ENCODE assay signal across 13 mouse cellular contexts in genomic region chr4:54613076-54613475, GRCm38 (mm10).
DNase-seq lines count a peak whose midpoint lies in the region; ATAC-seq and TF ChIP-seq lines count a peak whose summit lies in the region.
"Had no signal": no experiment of that assay in that cellular context is flagged by ENCODE, and none has a peak within 500 bp of the region (broad histone marks: within the 10 kb centered on the region; RNA-seq: fewer than 3 reads in every experiment).

No protein-coding gene starts in this region.

- H3K36me3 ChIP-seq in forebrain, embryonic 10.5 days (replicated peaks), result no peaks in the 10 kb centered on the region
- H3K36me3 ChIP-seq in forebrain, embryonic 16.5 days (ENCODE audit: control insufficient read depth, insufficient read depth), result no peaks in the 10 kb centered on the region
- H3K36me3 ChIP-seq in hindbrain, postnatal 0 days (ENCODE audit: insufficient read depth, low read length), result no peaks in the 10 kb centered on the region
- H3K36me3 ChIP-seq in heart, embryonic 11.5 days (ENCODE audit: control insufficient read depth, insufficient read depth, low read length), result no peaks in the 10 kb centered on the region
- H3K36me3 ChIP-seq: embryonic facial prominence, embryonic 12.5 days; G1E; limb, embryonic 10.5 days had no signal

- no peaks in the 10 kb centered on the region for H3K27me3 ChIP-seq in forebrain, embryonic 10.5 days (ENCODE audit: poor library complexity, severe bottlenecking)
- H3K27me3 ChIP-seq in forebrain, embryonic 16.5 days (replicated peaks; ENCODE audit: control insufficient read depth, insufficient read depth, low read length), result no peaks in the 10 kb centered on the region
- no peaks in the 10 kb centered on the region for H3K27me3 ChIP-seq in hindbrain, postnatal 0 days (ENCODE audit: insufficient read depth, low read length)
- no peaks in the 10 kb centered on the region for H3K27me3 ChIP-seq in heart, embryonic 11.5 days (ENCODE audit: control insufficient read depth, insufficient read depth, low read length)
- H3K27me3 ChIP-seq: embryonic facial prominence, embryonic 12.5 days had no signal

- no peak for TF ChIP-seq CTCF in hindbrain, postnatal 0 days (IDR thresholded peaks at IDR 0.05; ENCODE audit: low read depth)

- peaks cover 43% of the 10 kb centered on the region for H3K4me1 ChIP-seq in forebrain, embryonic 10.5 days
- H3K4me1 ChIP-seq in forebrain, embryonic 16.5 days (replicated peaks; ENCODE audit: control insufficient read depth, insufficient read depth, low read length), result peaks cover 8% of the 10 kb centered on the region
- H3K4me1 ChIP-seq in hindbrain, postnatal 0 days (ENCODE audit: insufficient read depth, low read length), result no peaks in the 10 kb centered on the region
- no peaks in the 10 kb centered on the region for H3K4me1 ChIP-seq in heart, embryonic 11.5 days (ENCODE audit: control insufficient read depth, insufficient read depth, low read length)
- H3K4me1 ChIP-seq: embryonic facial prominence, embryonic 12.5 days had no signal

- no peak overlapping the region for H3K4me3 ChIP-seq in forebrain, embryonic 10.5 days
- H3K4me3 ChIP-seq in forebrain, embryonic 16.5 days (replicated peaks; ENCODE audit: low read length), result no peak overlapping the region
- no peak overlapping the region for H3K4me3 ChIP-seq in hindbrain, postnatal 0 days (ENCODE audit: low read length)
- H3K4me3 ChIP-seq in heart, embryonic 11.5 days (ENCODE audit: low read depth, low read length), result no peak overlapping the region
- H3K4me3 ChIP-seq: embryonic facial prominence, embryonic 12.5 days; limb, embryonic 10.5 days had no signal

- no peak overlapping the region for H3K4me2 ChIP-seq in forebrain, embryonic 16.5 days (ENCODE audit: low read length)
- no peak overlapping the region for H3K4me2 ChIP-seq in hindbrain, postnatal 0 days (ENCODE audit: low read depth, low read length)
- H3K4me2 ChIP-seq in heart, embryonic 11.5 days, result no peak overlapping the region
- H3K4me2 ChIP-seq: embryonic facial prominence, embryonic 12.5 days had no signal

- peak overlapping the region; percentile 89 for H3K27ac ChIP-seq in forebrain, embryonic 10.5 days
- H3K27ac ChIP-seq in forebrain, embryonic 16.5 days (ENCODE audit: low read length), result no peak overlapping the region
- H3K27ac ChIP-seq in hindbrain, postnatal 0 days, result no peak overlapping the region
- no peak overlapping the region for H3K27ac ChIP-seq in heart, embryonic 11.5 days (ENCODE audit: low read depth, low read length)
- H3K27ac ChIP-seq: embryonic facial prominence, embryonic 12.5 days; limb, embryonic 10.5 days had no signal

- WGBS in forebrain, embryonic 10.5 days, result 26% methylated on average over 3 of the region's 3 CpGs
- WGBS in forebrain, embryonic 16.5 days, result 23% methylated on average over 3 of the region's 3 CpGs
- 49% methylated on average over 3 of the region's 3 CpGs for WGBS in hindbrain, postnatal 0 days
- 66% methylated on average over 3 of the region's 3 CpGs for WGBS in heart, embryonic 11.5 days (ENCODE audit: insufficient replicate concordance)

- no peak for ATAC-seq in forebrain, embryonic 16.5 days
- ATAC-seq in hindbrain, postnatal 0 days, result no peak
- no peak for ATAC-seq in heart, embryonic 11.5 days (replicated peaks; ENCODE audit: insufficient number of reproducible peaks, low FRiP score, low TSS enrichment)
- ATAC-seq: liver, postnatal 0 days had no signal

- no peaks in the 10 kb centered on the region; the same call in 1 of the 2 replicates for H3K9me3 ChIP-seq in forebrain, embryonic 10.5 days
- H3K9me3 ChIP-seq in forebrain, embryonic 16.5 days (ENCODE audit: control insufficient read depth, low read length), result peaks cover 2% of the 10 kb centered on the region; the same call in 1 of the 2 replicates
- H3K9me3 ChIP-seq in hindbrain, postnatal 0 days (ENCODE audit: low read length), result no peaks in the 10 kb centered on the region
- H3K9me3 ChIP-seq in heart, embryonic 11.5 days (replicated peaks; ENCODE audit: control insufficient read depth, low read length), result no peaks in the 10 kb centered on the region
- H3K9me3 ChIP-seq: embryonic facial prominence, embryonic 12.5 days; limb, embryonic 10.5 days had no signal

- peak; percentile 40 for DNase-seq in forebrain, embryonic 10.5 days (ENCODE audit: extremely low spot score, low spot score)
- DNase-seq in retina, embryonic 14.5 days (ENCODE audit: low spot score), result peak; percentile 18
- DNase-seq in retina, postnatal 1 day, result no peak
- DNase-seq in hindbrain, postnatal 0 days (ENCODE audit: low spot score), result peak; percentile 24
- DNase-seq in skeletal muscle tissue, adult 2 months (ENCODE audit: low read depth, low spot score), result peak; percentile 69
- no peak for DNase-seq in left cerebral cortex, adult 8-10 months (ENCODE audit: low spot score in 2 of 2)
- DNase-seq: liver, postnatal 0 days; thymus, adult 18-20 months had no signal

- H3K9ac ChIP-seq in forebrain, embryonic 16.5 days (replicated peaks; ENCODE audit: low read depth, low read length), result no peak overlapping the region
- H3K9ac ChIP-seq in hindbrain, postnatal 0 days (replicated peaks; ENCODE audit: low read length), result no peak overlapping the region
- H3K9ac ChIP-seq in heart, embryonic 11.5 days (ENCODE audit: low read depth, low read length), result no peak overlapping the region
- H3K9ac ChIP-seq: embryonic facial prominence, embryonic 12.5 days; liver, postnatal 0 days had no signal

Comparison
In these comparisons a context has a peak if more than half of its experiments do, and no peak if none do; other contexts are left out.
1. DNase-seq: peak in forebrain, embryonic 10.5 days (single experiment), retina, embryonic 14.5 days (single experiment), hindbrain, postnatal 0 days (single experiment) and skeletal muscle tissue, adult 2 months (single experiment); none in retina, postnatal 1 day (single experiment) and left cerebral cortex, adult 8-10 months (0 of 2).